Mouse (Mus musculus) kidney, postnatal 25 days (tissue): ENCODE results near the gene Tlk1.

ENCODE experiments used
- DNase-seq, 2 experiments: peaks; one replicate each; pipeline ENCODE4 v3.0.0; 2021; ENCODE audit warnings: mixed read lengths in 2 of 2

Tlk1 gene

DNA sequence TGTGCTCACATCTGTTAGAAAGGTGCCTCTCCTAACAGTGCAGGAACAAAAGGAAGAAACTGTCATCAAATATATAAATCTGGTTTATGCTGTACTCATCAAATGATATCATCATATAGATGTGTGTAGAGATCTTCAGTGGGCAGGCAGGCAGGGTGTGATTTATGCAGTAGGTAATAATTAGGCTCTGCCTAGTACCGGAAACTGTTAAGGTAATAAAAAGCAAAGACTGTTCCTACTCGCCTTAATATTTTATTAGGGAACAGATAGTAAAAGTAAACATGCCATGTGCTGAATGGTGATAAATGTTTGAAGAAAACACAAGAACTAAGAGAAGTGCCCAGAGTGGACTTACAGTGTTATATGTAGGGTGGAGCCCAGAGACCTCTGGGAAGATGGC lies 143.2 kb downstream of the Tlk1 start:
- no peak for DNase-seq

DNA sequence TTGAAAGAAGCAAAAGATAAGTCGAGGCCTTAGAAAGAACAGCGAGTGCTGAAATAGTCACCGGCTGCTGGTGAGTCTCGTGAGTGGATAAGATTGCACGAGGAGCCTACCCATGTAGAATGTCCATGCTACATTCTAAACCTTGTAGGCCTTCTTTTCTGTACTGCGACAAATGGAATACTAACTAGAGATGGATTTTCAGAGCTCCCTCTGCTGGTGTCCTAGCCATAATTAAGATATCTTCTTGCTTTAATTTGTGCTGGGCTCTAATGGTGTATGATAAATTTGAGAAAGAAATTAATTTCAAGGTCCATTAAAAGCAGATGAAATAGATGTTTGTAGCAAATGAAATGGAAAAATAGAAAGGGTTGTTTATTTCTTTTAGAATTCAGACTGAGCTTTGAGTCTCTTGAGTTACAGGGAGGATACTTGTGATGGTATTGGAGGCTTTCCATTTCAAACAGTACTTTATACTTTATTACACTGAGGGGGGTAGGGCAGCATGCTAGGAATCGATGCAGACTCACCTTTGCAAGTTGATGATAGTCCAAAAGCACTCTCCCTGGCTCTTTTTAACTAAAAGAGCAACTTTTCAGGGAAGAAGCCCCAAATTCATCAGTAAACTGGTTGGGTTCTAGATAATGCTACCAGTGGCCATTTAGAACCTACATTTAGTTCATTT lies 151.9 kb downstream of the Tlk1 start:
- DNase-seq: peak in 1 of 2 experiments; percentile 36

GRCm38 (mm10) chr2:70672476-70672875 lies 153.1 kb downstream of the Tlk1 start:
- no peak for DNase-seq

GRCm38 (mm10) chr2:70669896-70670295 lies 155.6 kb downstream of the Tlk1 start:
- no peak for DNase-seq

GRCm38 (mm10) chr2:70669241-70669640 lies 156.3 kb downstream of the Tlk1 start:
- no peak for DNase-seq

DNA sequence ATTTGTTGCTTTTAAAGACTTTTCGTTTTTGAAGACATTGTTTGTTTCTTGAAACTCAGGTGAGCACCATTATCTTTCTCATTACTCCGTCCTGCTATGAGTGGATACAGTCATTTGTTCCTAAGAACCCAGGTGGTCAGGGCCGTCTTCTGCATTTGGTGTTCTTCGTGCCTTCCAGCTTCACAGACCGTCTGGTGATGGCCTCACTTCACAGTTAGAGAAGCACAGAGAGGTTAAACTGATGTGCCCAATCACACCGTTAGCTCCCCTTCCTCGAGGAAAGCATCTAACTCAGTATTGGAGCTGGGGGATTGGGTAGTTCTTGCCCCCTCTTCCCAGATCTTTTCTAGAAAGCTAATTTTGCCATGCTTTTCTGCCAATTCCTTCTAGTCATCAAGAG lies 158.5 kb downstream of the Tlk1 start:
- no peak for DNase-seq

DNA sequence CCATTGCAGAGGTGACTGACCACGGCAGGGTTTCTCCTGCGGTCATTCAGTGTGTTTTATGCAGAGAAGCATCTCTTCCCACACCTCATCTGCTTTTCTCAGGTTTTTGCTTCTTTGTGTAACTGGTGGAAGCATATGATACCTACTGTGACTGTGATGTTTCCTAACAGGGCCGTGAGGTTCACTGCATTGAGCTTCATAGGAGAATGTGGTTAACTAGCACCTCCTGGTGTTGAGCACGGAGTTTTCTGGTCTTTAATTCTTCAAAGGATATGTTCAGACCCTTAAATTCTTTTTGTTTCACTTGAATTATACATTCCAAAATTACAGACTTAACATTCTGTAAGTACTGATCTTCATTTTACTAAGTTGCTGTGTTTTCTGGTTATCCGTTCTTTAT lies 161.8 kb downstream of the Tlk1 start:
- no peak for DNase-seq
